Mouse (Mus musculus) CH12.LX (cell line): Measurements from ENCODE around the gene Orc1. TPM values are rescaled to one million over a fixed set of nuclear protein-coding genes. Genes with fewer than 3 reads are reported as not detected.

Experiments
- DNase-seq: peaks from one replicate; pipeline ENCODE4 v3.0.0-alpha.2; 2013; ENCODE audit errors: extremely low read depth
- H3K27ac ChIP-seq: 2 replicates; pipeline ENCODE4 v1.5.1; 2012; ENCODE audit warnings: low read depth, mild to moderate bottlenecking, control low read depth, moderate library complexity; ENCODE audit not compliant: insufficient read depth
- H3K27me3 ChIP-seq: replicated peaks from 2 replicates; pipeline ENCODE3; 2012; ENCODE audit warnings: inconsistent platforms
- H3K36me3 ChIP-seq, 2 experiments: replicated peaks in 1 of 2; 2 replicates each; pipeline versions ENCODE3 to v1.6.1; 2012; ENCODE audit warnings: inconsistent platforms in 1 of 2, low read length in 1 of 2, mild to moderate bottlenecking in 1 of 2, mixed read lengths in 1 of 2, moderate library complexity in 1 of 2; ENCODE audit not compliant: control insufficient read depth in 1 of 2, insufficient read depth in 1 of 2
- H3K4me1 ChIP-seq, 2 experiments: 2 replicates each; pipeline ENCODE4 v1.6.1; 2012; ENCODE audit warnings: inconsistent platforms in 1 of 2, moderate library complexity in 1 of 2; ENCODE audit not compliant: insufficient read depth in 2 of 2, control insufficient read depth in 1 of 2
- H3K4me2 ChIP-seq: 2 replicates; pipeline ENCODE4 v1.6.1; 2012; ENCODE audit warnings: low read depth, mild to moderate bottlenecking, control low read depth; ENCODE audit not compliant: poor library complexity, insufficient read depth, severe bottlenecking
- H3K4me3 ChIP-seq, 3 experiments: fragments of 150-350 bp in 1 of 3; sonication (generic) in 1 of 3; replicated peaks in 1 of 3; 2 replicates each; pipeline versions ENCODE3 to v1.5.1; 2011 to 2012; ENCODE audit warnings: low read depth in 2 of 3, low read length in 2 of 3, mild to moderate bottlenecking in 2 of 3, moderate library complexity in 2 of 3, control low read depth in 1 of 3, improper control_type of control experiment in 1 of 3, inconsistent platforms in 1 of 3, mixed read lengths in 1 of 3; ENCODE audit not compliant: poor library complexity in 1 of 3
- H3K79me2 ChIP-seq: replicated peaks from 2 replicates; pipeline ENCODE4 v1.6.1; 2012; ENCODE audit warnings: mild to moderate bottlenecking, moderate library complexity; ENCODE audit not compliant: control insufficient read depth, poor library complexity, insufficient read depth, severe bottlenecking; ENCODE audit errors: extremely low read depth
- H3K9ac ChIP-seq: 2 replicates; pipeline ENCODE4 v1.6.1; 2012; ENCODE audit warnings: low read depth, mild to moderate bottlenecking, control low read depth, moderate library complexity; ENCODE audit not compliant: insufficient read depth
- H3K9me3 ChIP-seq: replicated peaks from 2 replicates; pipeline ENCODE3; 2012; ENCODE audit warnings: low read length, inconsistent platforms, mixed read lengths
- BHLHE40 ChIP-seq: IDR thresholded peaks from 2 replicates; pipeline ENCODE4 v1.6.1; 2011; ENCODE audit warnings: mild to moderate bottlenecking, low read depth, low read length, improper control_type of control experiment
- CTCF ChIP-seq, 2 experiments: IDR thresholded peaks in 1 of 2; conservative IDR thresholded peaks in 1 of 2; 2 replicates each; pipeline ENCODE4 v1.5.1; 2011 to 2012; ENCODE audit warnings: low read depth in 2 of 2, low read length in 2 of 2, improper control_type of control experiment in 1 of 2, inconsistent platforms in 1 of 2, mild to moderate bottlenecking in 1 of 2, moderate library complexity in 1 of 2
- ETS1 ChIP-seq: conservative IDR thresholded peaks from 2 replicates; pipeline ENCODE4 v1.6.1; 2012; ENCODE audit warnings: low read depth, mild to moderate bottlenecking, inconsistent platforms, low read length, improper control_type of control experiment, moderate library complexity
- GABPA ChIP-seq: IDR thresholded peaks from 2 replicates; pipeline ENCODE4 v1.6.1; 2012; ENCODE audit warnings: low read depth, low read length, improper control_type of control experiment, inconsistent platforms; ENCODE audit not compliant: insufficient replicate concordance
- IRF4 ChIP-seq: IDR thresholded peaks from 2 replicates; pipeline ENCODE4 v1.6.1; 2014; ENCODE audit warnings: low read depth, mild to moderate bottlenecking, inconsistent platforms, low read length, improper control_type of control experiment
- KAT2A ChIP-seq: IDR thresholded peaks from 2 replicates; pipeline ENCODE4 v1.6.1; 2012; ENCODE audit warnings: low read length, improper control_type of control experiment, inconsistent platforms; ENCODE audit not compliant: insufficient replicate concordance
- MAFK ChIP-seq: IDR thresholded peaks from 2 replicates; pipeline ENCODE4 v1.6.1; 2011; ENCODE audit warnings: low read length, improper control_type of control experiment; ENCODE audit not compliant: insufficient replicate concordance
- MEF2A ChIP-seq: IDR thresholded peaks from 2 replicates; pipeline ENCODE4 v1.6.1; 2014; ENCODE audit warnings: low read depth, mild to moderate bottlenecking, inconsistent platforms, low read length, improper control_type of control experiment, borderline replicate concordance
- MXI1 ChIP-seq: IDR thresholded peaks from 2 replicates; pipeline ENCODE4 v1.6.1; 2011; ENCODE audit warnings: mild to moderate bottlenecking, low read depth, low read length, improper control_type of control experiment
- NELFE ChIP-seq: IDR thresholded peaks from 2 replicates; pipeline ENCODE4 v1.6.1; 2011; ENCODE audit warnings: low read depth, low read length, improper control_type of control experiment
- POLR2A ChIP-seq: IDR thresholded peaks from 2 replicates; pipeline ENCODE4 v1.6.1; 2011; ENCODE audit warnings: low read depth, mild to moderate bottlenecking, improper control_type of control experiment, low read length
- RCOR1 ChIP-seq: conservative IDR thresholded peaks from 2 replicates; pipeline ENCODE4 v1.6.1; 2012; ENCODE audit warnings: low read depth, mild to moderate bottlenecking, inconsistent platforms, low read length, improper control_type of control experiment
- SMC3 ChIP-seq: IDR thresholded peaks from 2 replicates; pipeline ENCODE4 v1.6.1; 2011; ENCODE audit warnings: low read depth, low read length, improper control_type of control experiment
- USF1 ChIP-seq: IDR thresholded peaks from 2 replicates; pipeline ENCODE4 v1.6.1; 2014; ENCODE audit warnings: low read depth, mild to moderate bottlenecking, inconsistent platforms, low read length, improper control_type of control experiment
- USF2 ChIP-seq: conservative IDR thresholded peaks from 2 replicates; pipeline ENCODE4 v1.6.1; 2011; ENCODE audit warnings: low read depth, low read length, improper control_type of control experiment
- ZC3H11A ChIP-seq: IDR thresholded peaks from 2 replicates; pipeline ENCODE4 v1.6.1; 2012; ENCODE audit warnings: low read depth, mild to moderate bottlenecking, inconsistent platforms, low read length, improper control_type of control experiment
- ZKSCAN1 ChIP-seq: IDR thresholded peaks from 2 replicates; pipeline ENCODE4 v1.6.1; 2012; ENCODE audit warnings: low read depth, inconsistent platforms, low read length, improper control_type of control experiment, borderline replicate concordance
- ZMIZ1 ChIP-seq: IDR thresholded peaks from 2 replicates; pipeline ENCODE4 v1.6.1; 2012; ENCODE audit warnings: low read depth, mild to moderate bottlenecking, inconsistent platforms, low read length, improper control_type of control experiment
- dilution Hi-C: fragments of 300-500 bp; cut with MboI; formaldehyde crosslinking; loops from 2 replicates; pipeline ENCODE4 v1.14.3; 2020; ENCODE audit warnings: low sequenced_read_pairs; ENCODE audit not compliant: extremely low pct_unique_long_range_greater_than_20kb, extremely low pct_ligation_motif_present
- in situ Hi-C: fragments of 300-500 bp; cut with MboI; formaldehyde crosslinking; loops from 3 replicates; pipeline ENCODE4 v1.14.3; 2019; ENCODE audit warnings: low sequenced_read_pairs, low pct_ligation_motif_present, low pct_unique_long_range_greater_than_20kb, mixed read lengths
- polyA plus RNA-seq: library from polyadenylated mRNA; unstranded; fragments of >175 nt; gene quantifications from 2 replicates; pipeline ENCODE4 v1.2.1, GENCODE M21; 2012; ENCODE audit warnings: low read depth; ENCODE audit not compliant: insufficient read length
- total RNA-seq, 2 experiments: library from RNA; depleted of rRNA; stranded (reverse); fragments of 300-350 nt in 1 of 2; fragments of >200 nt in 1 of 2; gene quantifications; 2 replicates each; pipeline ENCODE4 v1.2.3; 2012 to 2014

Gene Orc1
- total and polyA plus RNA-seq, 3 experiments: 16.3 to 25.4 (median 24.8) TPM

GRCm38 (mm10) chr4:108634696-108635095, 55.5 kb downstream of the Orc1 start:
- Histone ChIP-seq H3K36me3 (peaks cover 43 to 71% of the 10 kb centered on the region in 2 experiments), H3K4me2 (no peak overlapping the region), H3K4me3 (no peak overlapping the region), H3K27ac (no peak overlapping the region), H3K9me3 (no peaks in the 10 kb centered on the region), H3K79me2 (no peaks in the 10 kb centered on the region), H3K27me3 (no peaks in the 10 kb centered on the region)
- dilution Hi-C loops: no loop called here
- in situ Hi-C loops: no loop called here
- DNase-seq: no peak
- TF ChIP-seq BHLHE40: no peak
- TF ChIP-seq POLR2A: no peak
- TF ChIP-seq MXI1: no peak
- no peak for TF ChIP-seq KAT2A
- no peak for TF ChIP-seq MEF2A
- no peak for TF ChIP-seq USF2
- TF ChIP-seq ZKSCAN1: no peak
- TF ChIP-seq RCOR1: no peak
- no peak for TF ChIP-seq NELFE
- TF ChIP-seq ZMIZ1: no peak
- TF ChIP-seq ETS1: no peak
- no peak for TF ChIP-seq SMC3
- no peak for TF ChIP-seq ZC3H11A
- TF ChIP-seq, all 38 proteins: peak for 0
- no peak overlapping the region for H3K9ac ChIP-seq
- H3K4me1 ChIP-seq: peaks cover 17 to 32% of the 10 kb centered on the region in 2 experiments

DNA sequence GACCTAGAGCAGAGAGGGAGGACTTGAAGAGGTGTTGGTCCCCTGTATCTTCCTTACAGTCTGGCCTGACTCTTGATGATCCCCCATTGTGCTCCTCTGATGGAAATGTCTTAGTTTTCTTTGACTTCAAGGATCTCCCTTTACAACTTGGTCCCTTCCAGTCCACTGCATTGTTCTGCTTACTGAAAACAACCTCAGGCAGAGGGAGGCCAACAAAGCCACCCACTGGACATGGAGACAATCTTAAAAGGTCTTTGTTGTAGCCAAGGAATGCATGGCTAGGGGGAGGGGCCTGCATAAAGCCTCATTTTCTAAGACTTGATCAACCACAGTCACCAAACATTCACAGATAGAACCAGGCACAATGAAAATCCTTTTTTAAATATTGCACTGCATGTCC, 55.9 kb downstream of the Orc1 start:
- in situ Hi-C loops: no loop called here
- Histone ChIP-seq H3K4me1 (peaks cover 18 to 35% of the 10 kb centered on the region in 2 experiments), H3K4me2 (no peak overlapping the region)
- DNase-seq: no peak
- TF ChIP-seq CTCF (conservative IDR thresholded peaks at IDR 0.05 in 1 of 2, IDR thresholded peaks at IDR 0.05 in 1 of 2; ENCODE audit: low read depth in 2 of 2, low read length in 2 of 2) (no peak), IRF4 (no peak), POLR2A (no peak), GABPA (no peak), SMC3 (no peak), NELFE (no peak), USF1 (no peak), MAFK (no peak)
- TF ChIP-seq, all 38 proteins: peak for 0
- Histone ChIP-seq H3K9ac (no peak overlapping the region), H3K79me2 (no peaks in the 10 kb centered on the region), H3K4me3 (no peak overlapping the region), H3K9me3 (no peaks in the 10 kb centered on the region), H3K27me3 (no peaks in the 10 kb centered on the region), H3K27ac (no peak overlapping the region), H3K36me3 (peaks cover 39 to 67% of the 10 kb centered on the region in 2 experiments)
- dilution Hi-C loops: no loop called here
